Mouse (Mus musculus) left cerebral cortex, postnatal 36 days (tissue): ENCODE data around the gene D17Wsu92e. TPM values are rescaled to one million over a fixed set of nuclear protein-coding genes. Genes with fewer than 3 reads are reported as not detected.

ENCODE experiments used
- DNase-seq, 2 experiments: peaks; one replicate each; pipeline ENCODE4 v3.0.0; 2021 to 2022; ENCODE audit warnings: low spot score in 2 of 2, mixed read lengths in 1 of 2
- intact Hi-C: fragments of 180-260 bp; cut with DNase I; formaldehyde crosslinking; loops from one replicate; pipeline ENCODE4 v1.15.1; 2025
- total RNA-seq, 2 experiments: library from RNA; stranded (reverse); gene quantifications; 2 replicates each; pipeline ENCODE4 v1.2.3; 2021

Gene D17Wsu92e
- total RNA-seq, 2 experiments from 2014 or later, result 205 to 222 TPM

DNA sequence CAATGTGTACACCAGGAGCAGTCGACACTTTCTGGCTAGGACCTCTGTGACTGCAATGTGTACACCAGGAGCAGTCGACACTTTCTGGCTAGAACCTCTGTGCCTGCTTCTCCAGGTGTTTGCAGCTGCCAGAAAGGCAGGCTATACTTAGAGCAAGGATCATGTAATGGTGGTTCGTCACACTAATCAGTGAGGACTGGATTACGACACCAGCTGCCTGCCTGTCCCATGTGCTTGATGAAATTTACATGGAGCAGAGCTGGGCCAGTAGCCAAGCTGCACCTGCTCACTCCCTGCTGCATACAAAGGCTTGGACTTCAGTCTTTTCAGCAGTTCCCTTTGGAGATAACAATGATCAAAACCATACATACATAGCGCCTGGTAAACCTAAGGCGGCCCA lies 23.7 kb downstream of the D17Wsu92e start:
- intact Hi-C loops, result no loop called here
- peak; percentile 24 to 27 for DNase-seq

DNA sequence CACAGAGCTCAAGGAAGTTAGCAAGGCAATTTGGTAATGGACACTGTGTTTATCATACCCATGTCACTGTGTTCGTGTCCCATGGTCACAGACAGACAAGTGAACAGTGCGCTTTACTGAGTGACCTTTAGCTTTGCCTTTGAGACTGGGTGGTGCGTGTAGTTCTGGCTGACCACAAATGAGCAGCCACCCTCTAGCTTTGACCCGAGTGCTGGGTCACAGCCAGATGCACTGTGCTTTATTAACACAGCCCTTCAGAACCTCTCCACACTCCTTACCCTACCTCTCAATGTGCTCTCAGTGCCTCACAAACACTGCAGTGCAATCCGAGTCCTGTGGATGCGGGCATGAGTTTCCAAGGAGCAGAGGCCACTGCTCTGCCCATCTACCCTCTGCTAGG lies 27.3 kb downstream of the D17Wsu92e start:
- intact Hi-C loops, result no loop called here
- no peak for DNase-seq

DNA sequence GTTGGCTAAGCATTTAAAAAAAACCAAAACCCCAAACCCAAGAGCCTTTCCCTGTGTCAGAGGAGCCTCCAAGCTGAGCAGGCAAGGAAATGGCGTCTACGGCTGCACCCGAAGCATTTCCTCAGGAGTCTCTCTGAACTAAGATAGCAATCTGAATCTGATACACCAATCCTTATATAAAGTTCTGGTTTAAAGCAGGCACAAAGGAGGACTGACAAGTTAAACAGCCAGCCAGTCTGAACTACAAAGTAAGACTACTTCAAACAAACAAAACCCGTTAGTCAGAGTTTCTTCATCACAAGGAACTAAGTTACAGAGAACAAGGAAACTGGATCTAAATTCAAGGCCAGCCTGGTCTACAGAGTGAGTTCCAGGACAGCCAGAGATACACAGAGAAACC lies 27.9 kb downstream of the D17Wsu92e start:
- intact Hi-C loops, result no loop called here
- no peak for DNase-seq

DNA sequence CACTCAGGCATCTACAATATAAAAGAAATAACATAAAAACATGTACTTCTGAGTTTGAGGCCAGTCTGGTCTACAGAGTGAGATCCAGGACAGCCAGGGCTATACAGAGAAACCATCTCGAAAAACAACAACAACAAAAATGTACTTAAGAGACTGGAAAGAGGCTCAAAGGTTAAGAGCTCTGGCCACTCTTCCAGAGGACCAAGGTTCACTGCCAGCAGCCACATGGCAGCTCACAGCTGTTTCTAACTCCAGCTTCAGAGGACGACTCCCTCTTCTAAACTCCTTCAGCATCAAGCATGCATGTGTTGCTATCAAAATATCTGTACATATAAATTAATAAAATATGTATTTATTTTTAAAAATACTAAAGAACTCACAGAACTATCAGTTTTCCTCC lies 28.9 kb downstream of the D17Wsu92e start:
- no peak for DNase-seq
- intact Hi-C loops, result no loop called here

DNA sequence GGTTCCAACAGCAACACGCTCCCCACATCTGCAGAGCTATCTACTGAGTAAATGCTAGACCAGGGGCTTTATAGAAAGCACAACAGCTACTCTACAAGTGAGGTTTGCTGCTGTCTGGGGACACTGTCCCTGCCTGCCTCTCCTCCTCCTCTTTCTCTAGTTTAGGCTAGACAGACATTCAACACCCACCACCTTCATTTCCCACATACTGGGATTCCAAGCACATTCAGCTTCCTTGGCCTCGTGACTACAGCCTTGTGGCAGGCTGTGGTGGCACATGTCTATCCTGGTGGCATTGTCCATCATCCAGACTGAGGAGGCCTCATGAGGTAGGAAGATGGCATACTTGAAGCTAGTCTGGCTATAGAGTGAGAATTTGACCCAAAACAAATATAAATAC lies 29.5 kb downstream of the D17Wsu92e start:
- intact Hi-C loops, result no loop called here
- DNase-seq, result no peak

DNA sequence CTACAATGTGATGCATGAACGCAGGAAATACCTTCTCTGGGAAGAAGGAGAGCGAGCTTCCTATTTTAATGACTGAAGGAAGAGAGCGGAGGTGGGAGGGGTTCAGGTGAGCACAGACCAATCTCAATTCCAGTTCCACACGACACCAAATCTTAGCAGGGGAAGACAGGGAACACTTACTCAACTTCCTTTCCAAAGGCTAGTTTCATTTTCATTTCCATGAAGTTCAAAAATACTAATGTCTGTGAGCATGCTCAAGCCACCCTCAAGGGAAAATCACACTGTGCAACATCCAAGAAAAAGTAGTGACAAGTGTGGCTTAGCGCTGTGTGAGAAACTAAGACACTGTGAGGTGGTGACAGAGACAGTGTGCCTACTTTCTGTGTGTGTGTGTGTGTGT lies 30.4 kb downstream of the D17Wsu92e start:
- intact Hi-C loops, result no loop called here
- DNase-seq, result no peak

DNA sequence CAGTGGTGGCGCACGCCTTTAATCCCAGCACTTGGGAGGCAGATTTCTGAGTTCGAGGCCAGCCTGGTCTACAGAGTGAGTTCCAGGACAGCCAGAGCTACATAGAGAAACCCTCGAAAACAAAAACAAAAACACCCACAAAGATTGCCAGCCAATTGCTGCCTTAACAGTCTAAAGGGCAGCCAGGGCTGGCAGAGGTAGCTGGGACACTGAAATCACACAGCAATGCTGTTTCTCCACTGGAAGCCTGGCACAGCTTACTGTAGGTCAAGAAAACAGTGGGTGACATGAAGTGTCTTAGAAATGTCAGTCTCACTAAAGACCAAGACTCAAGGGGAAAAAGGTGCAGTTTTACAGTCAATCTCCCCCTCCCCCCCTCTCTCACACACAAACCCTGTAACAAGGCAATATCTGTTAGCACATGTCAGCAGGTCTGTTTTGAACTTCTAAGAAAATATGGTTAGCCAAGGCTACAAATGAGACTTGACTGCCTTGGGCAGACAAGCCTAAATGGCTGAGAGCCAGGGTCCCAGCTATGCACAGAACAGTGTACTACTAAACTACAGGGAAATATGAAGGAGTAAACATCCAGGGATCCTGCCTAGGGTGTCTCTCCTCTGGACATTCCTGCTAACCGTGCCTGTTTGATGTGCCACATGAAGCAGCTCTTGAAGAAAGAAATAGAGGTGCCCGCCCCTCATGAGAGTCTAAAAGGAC lies 31.8 kb downstream of the D17Wsu92e start:
- DNase-seq, result no peak
- intact Hi-C loops, result no loop called here

DNA sequence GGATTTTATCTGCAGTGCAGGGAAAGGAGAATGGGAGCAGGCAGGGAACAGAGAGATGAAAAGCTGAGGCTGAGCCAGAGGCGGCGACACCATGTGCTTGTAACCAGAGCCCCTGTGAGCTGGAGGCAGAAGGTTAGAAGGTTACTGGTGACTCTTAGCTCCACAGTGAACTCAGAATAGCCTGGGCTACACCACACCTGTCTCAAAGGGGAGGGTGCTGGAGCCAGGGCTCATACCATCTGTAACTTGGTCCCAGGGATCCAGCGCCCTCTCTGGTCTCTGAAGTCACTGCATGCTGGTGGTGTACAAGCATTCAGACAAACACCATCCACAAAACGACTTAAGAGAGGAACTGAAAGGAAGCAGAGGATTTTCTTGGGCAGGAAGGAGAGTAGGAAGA lies 36.9 kb downstream of the D17Wsu92e start:
- intact Hi-C loops, result no loop called here
- DNase-seq, result no peak

DNA sequence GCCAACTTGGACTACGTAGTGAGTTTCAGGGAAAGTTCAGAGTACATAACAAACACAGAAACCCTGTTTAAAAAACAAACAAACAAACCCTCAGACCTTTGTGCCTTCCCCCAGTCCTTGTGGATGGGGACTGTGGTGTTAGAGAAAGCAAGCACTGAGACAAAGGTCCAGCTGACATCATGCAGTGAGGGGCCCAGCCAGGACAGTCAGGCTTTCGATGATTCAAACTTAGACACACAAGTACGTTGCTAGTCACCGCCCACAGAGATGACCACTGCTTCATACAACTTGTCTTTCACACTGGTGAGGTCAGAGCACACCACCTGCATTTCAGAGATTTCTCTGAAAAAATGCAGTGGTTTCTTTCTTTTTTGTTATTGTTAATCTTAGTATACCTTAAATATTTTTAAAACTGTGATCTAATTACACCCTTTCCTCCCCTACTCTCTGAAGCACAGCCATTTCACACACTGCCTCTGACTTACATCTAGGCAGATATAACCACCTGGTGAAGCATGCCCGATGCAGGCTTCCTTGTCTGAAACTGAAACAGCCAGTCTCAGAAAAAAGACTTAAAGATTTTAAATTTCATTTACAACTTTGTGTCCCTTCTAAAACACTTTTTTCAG lies 39.3 kb downstream of the D17Wsu92e start:
- intact Hi-C loops, result no loop called here
- no peak for DNase-seq

DNA sequence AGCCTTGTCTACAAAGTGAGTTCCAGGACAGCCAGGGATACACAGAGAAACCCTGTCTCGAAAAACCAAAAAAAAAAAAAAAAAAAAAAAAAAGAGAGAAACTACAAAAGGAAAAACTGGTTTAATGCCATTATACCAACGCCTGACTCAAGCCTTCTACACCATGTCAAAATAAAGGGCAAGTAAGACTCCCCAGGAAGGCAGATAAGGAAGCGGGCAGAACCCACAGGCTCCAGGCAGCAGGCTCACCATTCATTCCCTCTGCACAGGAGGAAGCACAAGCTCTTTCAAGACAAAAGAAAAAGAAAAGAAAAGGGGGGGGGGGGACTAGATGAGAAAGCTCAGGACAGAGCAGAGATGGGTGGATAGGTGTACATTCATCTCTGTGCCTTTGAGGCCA lies 40.7 kb downstream of the D17Wsu92e start:
- intact Hi-C loops, result no loop called here
- DNase-seq, result no peak

DNA sequence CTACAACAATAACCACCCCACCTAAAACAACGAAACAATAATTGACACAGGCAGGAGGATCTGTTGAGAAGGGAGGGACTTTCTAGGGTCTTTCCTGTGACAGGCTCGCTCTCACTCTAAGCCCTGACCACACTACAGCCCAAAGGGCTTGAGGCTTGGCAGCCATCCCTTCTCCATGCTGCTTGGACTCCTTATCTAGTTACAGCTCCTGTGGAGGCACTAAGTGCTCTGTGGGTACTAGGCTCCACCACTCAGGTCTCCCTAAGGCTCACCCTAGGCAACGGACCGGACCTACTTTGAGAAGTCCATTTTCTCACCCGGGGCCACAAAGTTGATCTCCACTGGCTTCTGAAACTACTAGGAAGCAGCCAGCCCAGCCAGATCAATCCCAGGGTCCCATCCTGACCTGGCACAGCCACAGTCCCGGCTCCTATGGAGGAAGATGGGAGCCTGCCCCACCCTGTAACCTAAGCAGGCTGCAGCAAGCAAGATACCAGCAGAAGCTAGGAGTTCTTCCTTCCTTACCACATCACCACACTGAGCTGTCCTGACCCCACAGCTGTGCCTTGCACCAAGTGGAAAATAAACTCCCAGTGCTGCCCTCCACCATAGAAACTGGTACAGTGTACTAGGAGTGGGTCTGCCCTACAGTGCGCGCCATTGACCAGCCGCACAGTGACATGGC lies 41.6 kb downstream of the D17Wsu92e start:
- DNase-seq, result no peak
- intact Hi-C loops, result no loop called here

DNA sequence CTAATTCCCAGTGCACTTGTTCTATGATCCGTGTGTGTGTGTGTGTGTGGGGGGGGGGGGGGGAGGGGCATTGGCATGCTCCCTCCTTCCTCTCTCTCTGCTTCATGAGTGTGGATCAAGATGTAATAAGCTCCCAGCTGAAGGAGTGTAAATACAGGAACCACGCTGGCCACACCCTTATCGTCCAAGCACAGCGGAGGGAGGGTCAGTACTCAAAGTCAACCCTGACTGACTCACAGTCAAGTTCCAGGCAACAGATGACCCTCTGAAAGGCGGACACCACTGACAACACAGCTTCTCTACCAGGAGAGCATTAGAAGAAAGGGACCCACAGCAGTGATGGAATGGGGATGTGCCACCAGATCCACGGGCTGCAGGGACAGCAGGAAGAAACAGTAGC lies 42.6 kb downstream of the D17Wsu92e start:
- no peak for DNase-seq

DNA sequence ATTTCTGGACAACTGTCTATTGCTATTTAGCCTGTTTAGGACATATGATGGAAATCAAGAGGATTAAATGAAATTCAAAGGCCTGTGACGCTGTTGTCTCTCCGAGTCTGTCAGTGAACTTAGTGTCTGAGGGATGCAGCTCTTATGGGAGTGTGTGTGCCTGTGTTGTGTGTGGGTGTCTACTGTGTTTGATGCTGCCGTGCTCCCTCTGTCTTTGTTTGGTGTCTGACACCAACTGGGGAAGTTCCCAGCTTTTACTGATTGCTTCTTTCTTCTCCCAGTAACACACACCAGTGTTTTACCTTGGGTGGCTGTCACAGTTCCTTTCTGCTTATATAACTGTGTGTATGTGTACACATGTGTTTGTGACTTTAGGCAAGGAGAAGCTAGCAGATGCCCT lies 46.2 kb downstream of the D17Wsu92e start:
- DNase-seq, result no peak
- intact Hi-C loops, result no loop called here

More for the DNA sequence above, 42.6 kb downstream of the D17Wsu92e start:
- intact Hi-C loops, result no loop called here

DNA sequence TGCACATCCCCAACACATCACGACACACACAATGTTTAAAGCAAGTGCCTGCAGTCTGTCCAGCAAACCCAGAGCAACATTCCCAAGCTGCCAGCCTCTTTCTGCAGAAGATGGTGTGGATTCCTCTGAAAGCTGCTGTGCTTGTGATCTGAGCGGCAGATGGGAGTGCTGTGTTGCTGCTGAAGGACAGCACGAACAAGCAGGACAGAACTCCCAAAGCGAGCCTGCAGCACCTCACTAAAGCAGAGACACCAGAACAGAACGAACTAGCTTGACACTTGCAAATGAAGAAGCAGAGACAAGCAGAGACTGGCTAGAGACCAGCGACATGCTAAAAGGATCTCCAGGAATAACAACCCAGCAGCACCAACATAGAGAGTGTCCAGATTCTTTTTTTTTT lies 48.8 kb downstream of the D17Wsu92e start:
- peak; percentile 36 to 40 for DNase-seq
- intact Hi-C loops, result no loop called here

DNA sequence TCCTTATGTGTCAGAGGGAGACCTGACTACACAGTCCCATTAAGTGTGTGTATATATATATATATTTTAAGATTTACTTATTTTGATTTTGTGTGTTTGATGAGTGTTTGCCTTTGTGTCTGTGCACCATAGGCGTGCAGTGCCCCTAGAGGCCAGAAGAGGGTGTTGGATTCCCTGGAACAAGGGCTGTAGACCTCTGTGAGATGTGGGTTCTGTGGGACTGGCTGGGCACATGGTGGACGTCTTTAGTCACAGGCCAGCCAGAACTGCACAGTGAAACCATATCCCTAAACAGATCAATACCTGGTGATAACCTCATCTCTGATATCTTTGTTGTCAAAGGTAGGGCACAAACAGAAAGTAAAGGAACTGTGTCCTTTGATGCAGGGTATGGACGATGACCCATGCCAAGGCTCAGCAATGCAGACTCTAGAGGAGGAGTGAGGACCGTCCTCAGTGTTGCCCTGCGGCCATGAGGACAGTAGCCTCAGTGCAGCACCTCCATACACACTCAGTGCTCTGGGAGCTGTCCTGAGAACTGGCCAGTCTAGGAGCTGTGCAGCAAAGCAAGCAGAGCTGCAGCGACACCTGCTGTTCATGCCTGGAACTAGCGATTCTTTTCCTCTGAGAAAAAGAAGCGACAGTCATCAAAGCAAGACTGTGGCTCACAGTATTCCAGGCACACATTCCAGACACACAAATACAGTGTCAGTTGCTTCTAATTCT lies 51.5 kb downstream of the D17Wsu92e start:
- intact Hi-C loops, result loop anchor here (2.0 to 5.0 kb wide), 2 partner anchors 112 to 234 kb away; partner anchors contain the start of gene Pacsin1
- DNase-seq, result peak; percentile 61 to 70

DNA sequence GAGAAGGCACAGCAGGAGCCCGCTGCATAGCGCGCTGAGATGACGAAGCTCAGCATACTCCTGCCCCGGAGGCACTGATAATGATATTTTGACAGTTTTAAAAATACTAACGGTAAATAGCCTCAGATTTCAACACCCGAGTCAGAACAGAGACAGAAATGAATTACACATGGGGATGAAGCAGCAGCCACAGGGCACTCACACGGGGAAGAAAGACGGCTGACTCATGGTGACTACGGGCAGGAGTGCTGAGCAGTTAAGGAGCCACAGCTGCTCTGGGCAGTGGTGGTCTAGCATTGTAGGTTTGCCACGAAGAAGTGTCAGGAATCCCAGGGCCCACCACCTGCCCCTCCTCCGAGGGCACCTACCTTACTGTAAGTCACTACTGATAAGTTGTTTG lies 52.9 kb downstream of the D17Wsu92e start:
- DNase-seq, result no peak
- intact Hi-C loops, result loop anchor here (5.0 kb wide), 1 partner anchor 110 kb away; the partner anchor contains the start of gene Pacsin1

DNA sequence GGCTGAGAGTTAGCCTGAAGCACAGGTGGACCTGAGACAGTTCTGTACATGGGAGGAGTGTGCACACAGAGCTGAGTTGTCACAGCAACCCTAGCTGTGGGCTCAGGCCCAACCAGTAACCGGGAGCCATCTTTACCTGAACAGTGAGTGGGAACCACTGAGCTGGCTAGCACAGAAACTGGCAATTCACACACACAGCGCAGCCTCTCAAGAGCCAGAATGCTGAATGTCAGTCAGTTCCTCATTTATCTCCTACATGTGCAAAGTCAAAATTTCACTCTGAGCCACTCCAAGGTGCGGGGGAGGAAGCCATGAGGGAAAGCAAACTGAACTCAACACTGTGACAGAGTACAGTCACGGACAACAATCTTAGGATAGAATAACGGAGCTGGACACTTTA lies 53.3 kb downstream of the D17Wsu92e start:
- peak; percentile 35 for DNase-seq

DNA sequence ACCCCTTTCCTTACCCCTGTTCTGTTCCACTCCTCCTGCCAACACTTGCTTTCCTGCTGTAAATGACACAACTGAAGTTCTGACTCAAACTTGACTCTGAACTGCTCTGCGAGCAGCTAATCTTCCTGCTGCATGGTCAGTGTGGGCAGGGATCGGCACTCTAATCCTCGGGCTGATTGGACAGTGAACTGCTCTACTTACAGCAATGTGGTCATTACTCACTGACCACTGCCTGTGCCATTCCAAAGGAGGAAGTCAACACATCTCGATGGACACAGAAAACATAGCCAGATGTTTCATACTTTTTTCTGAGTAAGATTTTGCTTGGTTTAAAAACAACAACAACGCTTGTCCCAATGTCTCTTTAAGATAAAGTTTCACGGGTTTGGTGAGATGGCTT lies 55.4 kb downstream of the D17Wsu92e start:
- DNase-seq, result no peak
- intact Hi-C loops, result loop anchor here (5.0 kb wide), 1 partner anchor 108 kb away; the partner anchor contains the start of gene Pacsin1

More for the DNA sequence above, 53.3 kb downstream of the D17Wsu92e start:
- intact Hi-C loops, result loop anchor here (5.0 kb wide), 1 partner anchor 110 kb away; the partner anchor contains the start of gene Pacsin1

DNA sequence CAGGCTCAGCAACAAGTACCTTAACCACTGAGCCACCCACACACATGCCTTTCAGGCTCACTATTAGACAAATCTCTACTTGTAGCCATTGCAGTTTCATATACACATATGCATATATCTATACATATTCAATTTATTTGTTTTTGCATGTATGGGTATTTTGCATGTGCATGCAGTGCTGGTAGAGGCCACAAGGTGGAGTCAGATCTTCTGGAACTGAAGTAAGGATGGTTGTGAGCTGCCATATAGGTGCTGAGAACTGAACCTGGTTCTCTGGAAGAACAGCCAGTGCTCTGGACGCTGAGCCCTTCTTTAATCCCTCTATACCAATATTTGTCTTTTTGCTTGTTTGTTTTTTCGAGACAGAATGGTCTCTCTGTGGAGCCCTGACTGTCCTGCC lies 56.0 kb downstream of the D17Wsu92e start:
- intact Hi-C loops, result loop anchor here (5.0 kb wide), 1 partner anchor 62 kb away; no protein-coding TSS in a partner anchor
- no peak for DNase-seq

DNA sequence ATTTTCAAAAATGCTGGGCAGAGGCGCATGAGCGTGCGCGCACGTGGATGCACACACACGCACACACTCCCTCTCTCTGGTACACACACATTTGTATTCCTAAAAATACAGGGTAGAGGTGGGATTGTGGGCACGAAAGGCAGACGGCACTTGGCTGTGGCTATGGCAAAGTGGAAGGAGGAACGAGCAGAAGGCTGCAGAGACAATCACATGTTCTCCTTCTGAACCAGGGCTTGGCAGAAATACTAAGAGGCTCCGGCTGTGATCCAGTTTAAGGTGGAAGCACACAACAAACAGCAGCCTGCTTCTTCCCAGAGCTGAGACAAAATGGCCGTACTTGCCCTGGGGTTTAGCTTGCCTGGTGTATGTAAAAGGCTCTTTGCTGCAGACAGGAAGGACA lies 57.6 kb downstream of the D17Wsu92e start:
- intact Hi-C loops, result loop anchor here (5.0 kb wide), 1 partner anchor 61 kb away; no protein-coding TSS in a partner anchor
- DNase-seq, result peak; percentile 56 to 66
